Mouse (Mus musculus): ENCODE results near the gene Btg2. TPM values are rescaled to one million over a fixed set of nuclear protein-coding genes. Genes with fewer than 3 reads are reported as not detected.

The Btg2 gene
- total and polyA plus RNA-seq, 2 experiments from 2014 or later = 8.9 to 19.8 TPM

DNA sequence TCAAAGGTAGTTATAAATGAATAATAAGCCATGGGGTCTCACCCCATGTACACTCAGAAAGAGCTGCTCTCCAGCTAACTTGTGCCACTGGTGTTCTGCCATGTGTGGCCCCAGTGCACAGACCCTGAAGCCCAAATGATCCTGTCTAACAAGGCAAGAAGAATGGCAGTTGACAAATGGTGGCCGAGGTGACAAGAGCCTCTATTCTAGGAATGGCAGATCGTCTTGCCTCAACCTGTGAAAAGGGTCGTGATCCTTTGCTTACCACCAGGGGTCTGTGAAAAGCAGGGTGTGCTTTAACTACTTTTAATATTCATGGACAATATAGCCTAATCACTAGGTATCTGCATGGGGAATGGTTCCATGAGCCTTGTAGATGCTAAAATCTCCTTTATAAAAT, 4.7 kb downstream of the Btg2 start:
- Histone ChIP-seq H3K4me1 (ENCODE audit: insufficient read depth, low read length) (peaks cover 13% of the 10 kb centered on the region; the same call in 1 of the 2 replicates), H3K27me3 (ENCODE audit: insufficient read depth, low read length) (no peaks in the 10 kb centered on the region), H3K9ac (replicated peaks; ENCODE audit: low read length, poor library complexity, severe bottlenecking) (no peak overlapping the region), H3K27ac (ENCODE audit: low read depth, low read length) (no peak overlapping the region), H3K36me3 (ENCODE audit: insufficient read depth, low read length) (no peaks in the 10 kb centered on the region), H3K4me2 (ENCODE audit: low read depth, low read length, poor library complexity, severe bottlenecking) (no peak overlapping the region), H3K9me3 (ENCODE audit: low read length) (no peaks in the 10 kb centered on the region), H3K4me3 (ENCODE audit: low read depth, low read length) (no peak overlapping the region)
- ATAC-seq (ENCODE audit: low FRiP score) (no peak), DNase-seq (ENCODE audit: low spot score) (no peak)
- WGBS = 30% methylated on average over 3 of the region's 3 CpGs
- TF ChIP-seq CTCF (IDR thresholded peaks at IDR 0.05) = no peak

DNA sequence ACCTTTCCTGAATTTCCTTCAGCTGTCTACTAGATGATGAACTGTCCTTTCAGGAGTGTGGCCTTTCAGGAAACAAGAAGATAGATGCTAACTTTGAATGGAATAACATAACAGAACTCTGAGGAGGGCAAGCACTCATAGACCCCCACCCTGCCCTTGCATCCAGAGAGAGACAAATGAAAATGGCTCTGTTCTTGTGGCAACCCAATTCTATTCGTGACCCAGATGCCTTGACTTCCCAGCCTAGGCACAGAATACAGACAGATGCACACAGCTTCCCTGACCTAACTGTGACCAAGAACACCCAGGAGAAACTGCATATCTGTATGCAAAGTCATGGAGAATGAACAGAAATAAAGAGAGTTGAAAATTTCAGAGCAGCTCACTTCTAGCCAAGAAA, 5.3 kb downstream of the Btg2 start:
- no peak overlapping the region for H3K27ac ChIP-seq (ENCODE audit: low read depth, low read length)
- no peaks in the 10 kb centered on the region for H3K9me3 ChIP-seq (ENCODE audit: low read length)
- no peak overlapping the region for H3K4me3 ChIP-seq (ENCODE audit: low read depth, low read length)
- no peaks in the 10 kb centered on the region for H3K36me3 ChIP-seq (ENCODE audit: insufficient read depth, low read length)
- H3K9ac ChIP-seq (replicated peaks; ENCODE audit: low read length, poor library complexity, severe bottlenecking) = no peak overlapping the region
- WGBS = 91% methylated on average over 1 of the region's 1 CpGs
- H3K4me1 ChIP-seq (ENCODE audit: insufficient read depth, low read length) = peaks cover 13% of the 10 kb centered on the region; the same call in 1 of the 2 replicates
- no peak for TF ChIP-seq CTCF (IDR thresholded peaks at IDR 0.05)
- no peak for ATAC-seq (ENCODE audit: low FRiP score)
- H3K4me2 ChIP-seq (ENCODE audit: low read depth, low read length, poor library complexity, severe bottlenecking) = no peak overlapping the region
- no peaks in the 10 kb centered on the region for H3K27me3 ChIP-seq (ENCODE audit: insufficient read depth, low read length)
- DNase-seq (ENCODE audit: low spot score) = no peak

GRCm38 (mm10) chr1:134073061-134073564, 5.8 kb downstream of the Btg2 start:
- no peaks in the 10 kb centered on the region for H3K27me3 ChIP-seq (ENCODE audit: insufficient read depth, low read length)
- 73% methylated on average over 6 of the region's 6 CpGs for WGBS

GRCm38 (mm10) chr1:134071411-134072018, 7.4 kb downstream of the Btg2 start:
- TF ChIP-seq CTCF (IDR thresholded peaks at IDR 0.05) = no peak
- ATAC-seq (ENCODE audit: low FRiP score) = no peak
- Histone ChIP-seq H3K4me1 (ENCODE audit: insufficient read depth, low read length) (peaks cover 14% of the 10 kb centered on the region), H3K4me3 (ENCODE audit: low read depth, low read length) (no peak overlapping the region), H3K4me2 (ENCODE audit: low read depth, low read length, poor library complexity, severe bottlenecking) (no peak overlapping the region), H3K27me3 (ENCODE audit: insufficient read depth, low read length) (no peaks in the 10 kb centered on the region), H3K9ac (replicated peaks; ENCODE audit: low read length, poor library complexity, severe bottlenecking) (no peak overlapping the region; the same call in 1 of the 2 replicates), H3K27ac (ENCODE audit: low read depth, low read length) (no peak overlapping the region), H3K9me3 (ENCODE audit: low read length) (no peaks in the 10 kb centered on the region), H3K36me3 (ENCODE audit: insufficient read depth, low read length) (no peaks in the 10 kb centered on the region)
- 35% methylated on average over 10 of the region's 10 CpGs for WGBS
- DNase-seq (ENCODE audit: low spot score) = no peak

More at GRCm38 (mm10) chr1:134073061-134073564, 5.8 kb downstream of the Btg2 start:
- DNase-seq (ENCODE audit: low spot score) (no peak), ATAC-seq (ENCODE audit: low FRiP score) (no peak)
- Histone ChIP-seq H3K4me1 (ENCODE audit: insufficient read depth, low read length) (peaks cover 13% of the 10 kb centered on the region; the same call in 1 of the 2 replicates), H3K27ac (ENCODE audit: low read depth, low read length) (no peak overlapping the region), H3K4me2 (ENCODE audit: low read depth, low read length, poor library complexity, severe bottlenecking) (no peak overlapping the region), H3K4me3 (ENCODE audit: low read depth, low read length) (no peak overlapping the region), H3K9me3 (ENCODE audit: low read length) (no peaks in the 10 kb centered on the region), H3K9ac (replicated peaks; ENCODE audit: low read length, poor library complexity, severe bottlenecking) (no peak overlapping the region), H3K36me3 (ENCODE audit: insufficient read depth, low read length) (no peaks in the 10 kb centered on the region)
- no peak for TF ChIP-seq CTCF (IDR thresholded peaks at IDR 0.05)

DNA sequence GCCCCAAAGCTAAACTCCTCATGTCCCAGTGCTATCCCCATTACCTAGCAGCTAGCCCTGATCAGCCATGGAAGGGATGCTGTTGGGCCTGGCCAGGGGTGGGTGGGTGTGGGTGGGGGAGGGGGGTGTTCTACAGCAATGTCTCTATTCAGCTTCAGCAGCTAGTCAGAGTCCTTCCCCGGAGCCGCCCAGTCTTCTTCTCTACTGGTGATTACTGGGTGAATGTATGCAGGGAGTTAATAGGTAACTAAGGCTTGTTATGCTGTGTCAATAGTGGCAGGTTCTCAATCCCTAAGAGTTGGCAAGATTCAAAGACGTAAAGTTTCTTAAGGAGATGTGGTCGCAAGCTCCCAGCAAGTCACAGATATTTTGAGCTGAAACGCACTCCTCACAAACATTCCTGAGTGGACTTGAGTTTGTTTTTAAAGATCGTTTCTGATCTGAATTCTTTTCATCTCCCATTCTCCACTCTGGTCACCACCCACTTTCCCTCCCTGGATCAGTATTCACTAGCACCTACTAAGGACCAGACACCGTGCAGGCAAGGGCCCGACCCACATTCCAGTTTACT, 8.7 kb downstream of the Btg2 start:
- H3K27me3 ChIP-seq (ENCODE audit: insufficient read depth, low read length) = no peaks in the 10 kb centered on the region
- H3K9ac ChIP-seq (replicated peaks; ENCODE audit: low read length, poor library complexity, severe bottlenecking) = no peak overlapping the region
- H3K36me3 ChIP-seq (ENCODE audit: insufficient read depth, low read length) = no peaks in the 10 kb centered on the region
- no peak overlapping the region for H3K4me3 ChIP-seq (ENCODE audit: low read depth, low read length)
- TF ChIP-seq CTCF (IDR thresholded peaks at IDR 0.05) = no peak
- DNase-seq (ENCODE audit: low spot score) (no peak), ATAC-seq (ENCODE audit: low FRiP score) (no peak)
- no peak overlapping the region for H3K27ac ChIP-seq (ENCODE audit: low read depth, low read length)
- H3K9me3 ChIP-seq (ENCODE audit: low read length) = no peaks in the 10 kb centered on the region
- 66% methylated on average over 8 of the region's 8 CpGs for WGBS
- no peak overlapping the region for H3K4me2 ChIP-seq (ENCODE audit: low read depth, low read length, poor library complexity, severe bottlenecking)
- H3K4me1 ChIP-seq (ENCODE audit: insufficient read depth, low read length) = peaks cover 14% of the 10 kb centered on the region

GRCm38 (mm10) chr1:134067143-134067619, 11.7 kb downstream of the Btg2 start:
- ATAC-seq (ENCODE audit: low FRiP score) = peak; percentile 69
- no peak overlapping the region for H3K27ac ChIP-seq (ENCODE audit: low read depth, low read length)
- WGBS = 7% methylated on average over 8 of the region's 8 CpGs

More at GRCm38 (mm10) chr1:134067143-134067619, 11.7 kb downstream of the Btg2 start:
- no peak overlapping the region; the same call in 1 of the 2 replicates for H3K4me2 ChIP-seq (ENCODE audit: low read depth, low read length, poor library complexity, severe bottlenecking)
- no peak overlapping the region for H3K9ac ChIP-seq (replicated peaks; ENCODE audit: low read length, poor library complexity, severe bottlenecking)
- peaks cover 26% of the 10 kb centered on the region for H3K4me1 ChIP-seq (ENCODE audit: insufficient read depth, low read length)
- TF ChIP-seq CTCF (IDR thresholded peaks at IDR 0.05) = no peak
- no peak overlapping the region for H3K4me3 ChIP-seq (ENCODE audit: low read depth, low read length)
- H3K36me3 ChIP-seq (ENCODE audit: insufficient read depth, low read length) = no peaks in the 10 kb centered on the region
- H3K27me3 ChIP-seq (ENCODE audit: insufficient read depth, low read length) = no peaks in the 10 kb centered on the region
- DNase-seq (ENCODE audit: low spot score) = peak; percentile 79
- H3K9me3 ChIP-seq (ENCODE audit: low read length) = no peaks in the 10 kb centered on the region
